Mouse (Mus musculus): Measurements from ENCODE around the gene Daam2. TPM values are rescaled to one million over a fixed set of nuclear protein-coding genes. Genes with fewer than 3 reads are reported as not detected.

Daam2 gene
- polyA plus RNA-seq, 1 experiment from 2014 or later: 2.0 TPM

DNA sequence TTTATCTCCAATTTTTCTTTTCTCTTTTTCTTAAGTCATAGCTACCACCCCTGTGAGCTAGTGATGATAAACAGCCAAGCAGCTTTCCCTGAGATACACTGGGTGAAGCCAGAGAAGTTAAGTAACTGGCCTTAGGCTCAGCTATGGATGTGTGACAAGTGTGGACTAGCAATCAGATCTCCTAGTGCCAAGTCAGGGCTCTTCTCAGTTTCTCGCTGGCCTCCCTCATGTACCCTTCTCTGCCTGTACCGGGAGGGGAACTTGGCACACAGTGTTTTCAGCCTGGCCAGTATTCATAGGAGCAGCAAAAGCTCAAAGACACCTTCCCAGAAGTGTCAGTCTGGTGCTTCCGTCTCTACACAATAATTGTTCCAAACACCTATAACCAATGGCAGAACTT lies 140.3 kb downstream of the Daam2 start:
- no peaks in the 10 kb centered on the region for H3K36me3 ChIP-seq (replicated peaks)
- WGBS: 95% methylated on average over 3 of the region's 3 CpGs
- H3K4me2 ChIP-seq: no peak overlapping the region
- no peak overlapping the region for H3K9ac ChIP-seq
- H3K27me3 ChIP-seq (replicated peaks): no peaks in the 10 kb centered on the region
- ATAC-seq (replicated peaks): no peak
- H3K27ac ChIP-seq: no peak overlapping the region
- no peaks in the 10 kb centered on the region for H3K9me3 ChIP-seq
- peaks cover 4% of the 10 kb centered on the region for H3K4me1 ChIP-seq
- H3K4me3 ChIP-seq: no peak overlapping the region

DNA sequence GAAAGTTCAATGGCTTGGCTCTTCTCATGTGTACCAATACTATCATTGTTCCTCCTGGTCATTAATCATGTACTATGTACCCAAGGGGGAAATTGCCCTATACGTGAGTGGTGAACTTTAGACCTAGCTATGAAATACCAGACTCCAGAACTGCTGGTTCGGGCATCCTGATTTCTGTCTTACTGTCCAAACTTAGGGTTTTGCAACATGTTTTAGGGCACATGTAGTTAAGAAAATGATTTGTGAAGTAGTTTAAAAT lies 141.1 kb downstream of the Daam2 start:
- H3K9me3 ChIP-seq: no peaks in the 10 kb centered on the region
- H3K36me3 ChIP-seq (replicated peaks): no peaks in the 10 kb centered on the region
- 95% methylated on average over 2 of the region's 2 CpGs for WGBS
- H3K27me3 ChIP-seq (replicated peaks): no peaks in the 10 kb centered on the region
- no peaks in the 10 kb centered on the region for H3K4me1 ChIP-seq
- no peak for ATAC-seq (replicated peaks)
- no peak overlapping the region for H3K4me2 ChIP-seq
- H3K27ac ChIP-seq: no peak overlapping the region
- no peak overlapping the region for H3K4me3 ChIP-seq
- no peak overlapping the region for H3K9ac ChIP-seq

DNA sequence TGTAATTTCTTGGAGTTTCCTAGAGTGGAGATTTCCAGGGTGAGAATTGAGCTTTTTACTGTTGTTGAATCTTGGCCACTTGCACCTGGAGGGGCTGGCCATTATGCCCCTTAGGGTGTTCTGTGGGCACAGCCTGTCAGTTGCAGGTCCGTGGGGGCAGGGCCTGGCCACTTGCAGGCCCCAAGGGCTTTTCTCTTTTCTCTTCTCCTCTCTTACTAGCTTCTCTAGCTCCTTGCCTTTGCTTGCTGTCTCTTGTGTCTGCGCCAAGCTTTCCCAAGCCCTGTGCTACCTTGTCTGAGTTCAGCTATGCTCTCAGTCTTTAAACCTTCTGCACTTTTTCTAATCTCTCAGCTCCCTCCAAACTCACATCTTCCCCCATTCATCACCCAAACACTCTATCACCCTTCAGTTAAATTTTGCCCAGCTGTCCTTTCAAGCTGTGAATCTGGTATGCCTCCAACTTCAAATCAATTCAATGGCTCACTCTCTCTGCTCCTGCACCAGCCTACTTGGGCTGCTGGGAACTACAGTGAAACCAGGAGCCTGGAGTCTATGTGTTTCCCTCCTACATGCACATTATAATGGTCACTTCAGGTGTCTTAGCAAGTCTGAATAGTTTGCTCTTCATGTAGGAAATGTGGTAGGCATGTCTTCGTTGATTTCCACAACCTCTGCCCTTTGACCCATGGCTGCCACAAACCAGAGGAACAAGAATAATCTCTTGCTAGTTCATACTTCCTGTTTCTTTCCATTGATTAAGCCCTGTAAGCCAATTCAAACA lies 141.7 kb downstream of the Daam2 start:
- Histone ChIP-seq H3K4me3 (no peak overlapping the region), H3K27me3 (replicated peaks) (no peaks in the 10 kb centered on the region), H3K4me2 (no peak overlapping the region), H3K9ac (no peak overlapping the region), H3K36me3 (replicated peaks) (no peaks in the 10 kb centered on the region), H3K27ac (no peak overlapping the region), H3K9me3 (no peaks in the 10 kb centered on the region), H3K4me1 (no peaks in the 10 kb centered on the region)
- WGBS: 82% methylated on average over 3 of the region's 3 CpGs
- no peak for ATAC-seq (replicated peaks)

DNA sequence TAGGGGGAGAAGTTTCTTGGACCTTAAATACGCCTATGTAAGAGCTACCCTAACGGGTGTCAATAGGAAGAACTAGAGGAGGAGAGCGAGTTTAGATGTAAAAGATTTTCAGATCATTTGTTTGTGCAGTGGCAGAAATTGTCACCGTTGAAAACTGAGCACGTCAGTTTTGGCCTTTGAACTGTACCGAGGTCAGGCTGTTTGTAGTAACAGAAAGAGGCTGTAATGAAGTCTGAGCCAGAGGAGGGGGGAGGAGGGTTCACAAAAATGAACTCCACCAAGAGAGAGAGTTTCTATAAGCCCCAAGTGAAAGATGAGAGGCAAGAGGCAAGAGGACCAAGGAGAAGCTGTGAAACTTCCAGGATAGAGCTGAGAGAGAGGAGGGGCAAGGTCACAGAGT lies 144.3 kb downstream of the Daam2 start:
- ATAC-seq (replicated peaks): no peak
- Histone ChIP-seq H3K4me2 (no peak overlapping the region), H3K27ac (no peak overlapping the region), H3K9me3 (no peaks in the 10 kb centered on the region), H3K9ac (no peak overlapping the region), H3K4me1 (no peaks in the 10 kb centered on the region), H3K36me3 (replicated peaks) (no peaks in the 10 kb centered on the region), H3K27me3 (replicated peaks) (no peaks in the 10 kb centered on the region), H3K4me3 (no peak overlapping the region)
- 79% methylated on average over 6 of the region's 6 CpGs for WGBS

DNA sequence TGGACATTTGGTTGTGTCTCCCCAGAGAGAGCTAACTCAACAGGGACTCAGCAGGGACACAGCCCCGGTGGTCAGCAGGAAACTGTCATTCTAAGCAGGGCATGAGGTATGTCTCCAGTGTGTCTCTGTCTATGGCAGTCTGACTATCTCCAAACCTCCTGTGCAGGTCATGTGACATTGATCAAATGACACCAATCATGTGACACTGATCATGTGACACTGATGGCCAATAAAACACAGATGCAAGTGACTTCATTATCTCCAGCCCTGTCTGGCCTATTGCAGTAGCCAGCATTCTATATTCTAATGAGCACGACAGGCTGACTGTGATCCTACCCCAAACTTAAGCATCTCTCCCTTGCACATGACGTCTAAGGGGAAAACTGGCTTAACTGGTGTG lies 147.9 kb downstream of the Daam2 start:
- H3K9ac ChIP-seq: no peak overlapping the region
- H3K4me1 ChIP-seq: no peaks in the 10 kb centered on the region
- WGBS: 69% methylated on average over 3 of the region's 3 CpGs
- H3K27me3 ChIP-seq (replicated peaks): no peaks in the 10 kb centered on the region
- H3K9me3 ChIP-seq: no peaks in the 10 kb centered on the region
- H3K4me2 ChIP-seq: no peak overlapping the region
- H3K36me3 ChIP-seq (replicated peaks): no peaks in the 10 kb centered on the region
- H3K4me3 ChIP-seq: no peak overlapping the region
- ATAC-seq (replicated peaks): no peak
- no peak overlapping the region for H3K27ac ChIP-seq

DNA sequence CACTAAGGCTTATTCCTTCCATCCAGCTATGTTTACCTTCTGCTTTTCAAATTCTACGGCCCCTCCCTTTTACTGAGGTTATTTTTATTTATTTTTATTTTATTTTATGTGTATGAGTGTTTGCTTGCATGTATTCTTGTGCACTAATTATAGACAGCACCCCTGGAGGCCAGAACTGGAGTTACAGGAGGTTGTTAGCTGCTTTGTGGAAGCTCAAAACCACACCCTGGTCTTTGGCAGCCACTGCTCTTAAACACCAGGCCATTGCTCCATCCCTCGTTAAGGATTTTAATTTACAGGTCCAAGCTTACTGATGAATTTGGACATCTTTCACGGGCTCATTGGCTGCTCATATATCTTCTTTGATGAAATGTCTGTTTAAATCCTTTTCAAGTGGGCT lies 150.6 kb downstream of the Daam2 start:
- no peak overlapping the region for H3K27ac ChIP-seq
- no peaks in the 10 kb centered on the region for H3K36me3 ChIP-seq (replicated peaks)
- H3K4me3 ChIP-seq: no peak overlapping the region
- WGBS: 58% methylated on average over 3 of the region's 3 CpGs
- H3K4me1 ChIP-seq: no peaks in the 10 kb centered on the region
- no peak overlapping the region for H3K9ac ChIP-seq
- H3K4me2 ChIP-seq: no peak overlapping the region
- no peaks in the 10 kb centered on the region for H3K9me3 ChIP-seq
- ATAC-seq (replicated peaks): no peak
- no peaks in the 10 kb centered on the region for H3K27me3 ChIP-seq (replicated peaks)

DNA sequence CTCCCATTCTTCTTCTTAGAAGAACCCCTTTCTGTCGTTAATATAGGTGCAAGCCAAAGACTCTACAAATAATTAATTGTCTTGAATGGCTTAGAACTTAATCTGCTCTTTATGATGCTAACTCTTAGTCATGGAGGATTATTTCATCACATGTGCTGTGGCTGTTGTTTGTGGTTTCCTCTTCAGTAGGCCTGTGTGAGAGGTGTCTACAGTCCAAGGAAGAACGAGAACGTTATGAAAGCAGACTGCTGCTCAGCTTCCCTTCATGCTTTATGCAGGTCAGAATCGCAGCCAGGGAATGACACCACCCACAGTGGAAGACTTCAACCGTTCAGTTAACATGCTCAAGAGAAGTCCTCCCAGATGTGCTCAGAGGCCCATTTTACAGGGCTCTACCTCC lies 151.2 kb downstream of the Daam2 start:
- Histone ChIP-seq H3K27me3 (replicated peaks) (no peaks in the 10 kb centered on the region), H3K4me2 (no peak overlapping the region), H3K27ac (no peak overlapping the region), H3K9ac (no peak overlapping the region), H3K36me3 (replicated peaks) (no peaks in the 10 kb centered on the region), H3K4me3 (no peak overlapping the region), H3K4me1 (no peaks in the 10 kb centered on the region), H3K9me3 (no peaks in the 10 kb centered on the region)
- ATAC-seq (replicated peaks): no peak
- 69% methylated on average over 5 of the region's 5 CpGs for WGBS

Other genes with a start within 250 kb of the Daam2 start
- 3.9 and 5.8 TPM in 2 replicates for gene Mocs1, start 136.0 kb downstream of the Daam2 start, polyA plus RNA-seq (2015; fragmentation: Nextera tagmentation; extraction: Ambion mirVana)
- gene Kif6, start 50.8 kb upstream of the Daam2 start, polyA plus RNA-seq (2015; fragmentation: Nextera tagmentation; extraction: Ambion mirVana): 2.3 and 2.8 TPM in 2 replicates

Measured in midbrain, embryonic 15.5 days (tissue).